Comparison of ENCODE assay signal across 8 mouse cellular contexts in the genomic region with DNA sequence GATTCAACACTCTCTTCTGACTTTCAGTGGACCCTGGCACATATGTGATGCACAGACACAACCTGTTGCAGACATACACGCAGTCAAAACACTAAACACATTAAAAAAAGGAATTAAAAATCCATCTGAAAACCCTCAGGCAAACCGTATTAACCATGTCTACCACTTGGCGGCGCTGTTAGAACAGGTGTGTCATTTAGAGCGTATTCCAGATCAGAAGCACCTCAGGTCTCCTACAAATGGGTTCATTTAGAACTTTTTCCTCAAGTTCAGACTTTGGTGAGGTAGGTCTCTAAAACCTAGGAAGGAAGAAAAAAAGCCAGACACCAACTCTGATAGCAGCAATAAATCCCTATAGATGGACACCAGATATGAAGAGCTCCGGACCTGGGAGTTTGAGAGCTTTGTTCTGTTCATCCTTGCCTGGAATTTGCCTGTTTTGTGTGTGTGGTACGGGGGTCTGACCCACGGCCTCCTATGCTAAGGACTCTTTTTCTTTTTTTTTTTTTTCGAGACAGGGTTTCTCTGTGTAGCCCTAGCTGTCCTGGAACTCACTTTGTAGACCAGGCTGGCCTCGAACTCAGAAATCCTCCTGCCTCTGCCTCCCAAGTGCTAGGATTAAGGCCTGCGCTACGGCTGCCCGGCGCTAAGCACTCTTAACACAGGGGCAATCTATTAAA. TPM values are rescaled to one million over a fixed set of nuclear protein-coding genes. Genes with fewer than 3 reads are reported as not detected.
DNase-seq lines count a peak whose midpoint lies in the region; ATAC-seq and TF ChIP-seq lines count a peak whose summit lies in the region.

No protein-coding gene starts in this region.

- TF ChIP-seq POLR2A in cerebellum, adult 2 months (IDR thresholded peaks at IDR 0.05; ENCODE audit: borderline replicate concordance, insufficient read depth, low read length), result no peak

- WGBS in cerebellum, adult 2 months, result 30% methylated on average over 14 of the region's 14 CpGs
- 31% methylated on average over 14 of the region's 14 CpGs for WGBS in hindbrain, postnatal 0 days
- 29% methylated on average over 13 of the region's 14 CpGs for WGBS in macrophage (ENCODE audit: missing documents)

- H3K4me3 ChIP-seq in cerebellum, adult 2 months (replicated peaks; ENCODE audit: insufficient read depth, low read depth, low read length), result peak overlapping the region; percentile 57
- H3K4me3 ChIP-seq in hindbrain, postnatal 0 days (ENCODE audit: low read length), result peak overlapping the region; percentile 29
- H3K4me3 ChIP-seq in left cerebral cortex, adult 2 months, result peak overlapping the region; percentile 45
- peak overlapping the region; percentile 17; the same call in 1 of the 2 replicates for H3K4me3 ChIP-seq in macrophage (ENCODE audit: inconsistent target)

- DNase-seq in R1 (ENCODE audit: low read depth, low spot score), result peak; percentile 83
- DNase-seq in cerebellum, adult 2 months, result peak; percentile 71 to 75
- peak; percentile 62 for DNase-seq in forelimb bud, embryonic 11.5 days (ENCODE audit: low read depth, low spot score)
- peak; percentile 76 for DNase-seq in hindbrain, postnatal 0 days (ENCODE audit: low spot score)
- DNase-seq in left cerebral cortex, adult 2 months (ENCODE audit: extremely low spot score in 1 of 2, low spot score in 2 of 2), result peak; percentile 49 to 66
- DNase-seq in right cerebral cortex, postnatal 25 days, result peak; percentile 38

- H3K9me3 ChIP-seq in hindbrain, postnatal 0 days (ENCODE audit: low read length), result no peaks in the 10 kb centered on the region

- ATAC-seq in hindbrain, postnatal 0 days, result peak; percentile 8
- ATAC-seq in activated CD4-positive, CD25-positive, alpha-beta regulatory T cell, adult 4 months, result no peak

- H3K27ac ChIP-seq in cerebellum, adult 2 months (ENCODE audit: insufficient read depth, low read length), result 0 out of 2 replicates have a peak overlapping the region, but pooled peaks have one; percentile 20
- peak overlapping the region; percentile 82 for H3K27ac ChIP-seq in hindbrain, postnatal 0 days
- peak overlapping the region; percentile 92 for H3K27ac ChIP-seq in left cerebral cortex, adult 2 months
- H3K27ac ChIP-seq in macrophage, result peak overlapping the region; percentile 67

- intact Hi-C loops in left cerebral cortex, adult 2 months (cut with DNase I), result loop anchor here (1.0 to 5.0 kb wide), 5 partner anchors 44 to 180 kb away; partner anchors contain the start of genes Carm1 and Cdkn2d

- no peaks in the 10 kb centered on the region for H3K4me1 ChIP-seq in cerebellum, adult 2 months (ENCODE audit: control insufficient read depth, insufficient read depth, low read length)
- no peaks in the 10 kb centered on the region for H3K4me1 ChIP-seq in hindbrain, postnatal 0 days (ENCODE audit: insufficient read depth, low read length)

- no peaks in the 10 kb centered on the region for H3K36me3 ChIP-seq in hindbrain, postnatal 0 days (ENCODE audit: insufficient read depth, low read length)
- no peaks in the 10 kb centered on the region for H3K36me3 ChIP-seq in macrophage (ENCODE audit: inconsistent target)

- H3K27me3 ChIP-seq in cerebellum, adult 2 months (ENCODE audit: control insufficient read depth, insufficient read depth, low read length), result no peaks in the 10 kb centered on the region
- H3K27me3 ChIP-seq in hindbrain, postnatal 0 days (ENCODE audit: insufficient read depth, low read length), result no peaks in the 10 kb centered on the region

- H3K4me2 ChIP-seq in hindbrain, postnatal 0 days (ENCODE audit: low read depth, low read length), result peak overlapping the region; percentile 60

- H3K9ac ChIP-seq in hindbrain, postnatal 0 days (replicated peaks; ENCODE audit: low read length), result no peak overlapping the region

- peak; percentile 46; the same call in 1 of the 2 replicates for TF ChIP-seq CTCF in cerebellum, adult 2 months (IDR thresholded peaks at IDR 0.05; ENCODE audit: borderline replicate concordance, insufficient read depth, low read depth, low read length)
- TF ChIP-seq CTCF in hindbrain, postnatal 0 days (IDR thresholded peaks at IDR 0.05; ENCODE audit: low read depth), result peak; percentile 79
- TF ChIP-seq CTCF in left cerebral cortex, adult 2 months (IDR thresholded peaks at IDR 0.05), result peak; percentile 81

- peaks cover 38% of the 10 kb centered on the region for H3K79me2 ChIP-seq in macrophage (ENCODE audit: inconsistent target)

RNA-seq across cellular contexts. Expression of gene Ilf3, which starts 1.0 kb away (rescaled TPM):
- 81.0 and 81.1 TPM in 2 replicates for polyA plus RNA-seq in cerebellum, adult 2 months (2012; rRNA removed)
- 89.5 and 108 TPM in 2 replicates for total RNA-seq in hindbrain, postnatal 0 days (2014; rRNA removed)
- 174 and 184 TPM in 2 replicates for polyA plus RNA-seq in hindbrain, postnatal 0 days (2015; fragmentation: Nextera tagmentation; extraction: Ambion mirVana)
- 10 to 100 TPM; 83.8 TPM for total RNA-seq in left cerebral cortex, adult 2 months (2021)
- total RNA-seq in macrophage (2018; cell fraction: chromatin; rRNA removed), result 100 to 1,000 TPM in 25 of 26 experiments, 10 to 100 TPM in 1; 91.4 to 349 (median 167) TPM
- total RNA-seq in macrophage (2018; cell fraction: cytosol; rRNA removed), result 10 to 100 TPM; 25.3 to 42.3 (median 32.5) TPM
- total RNA-seq in macrophage (2018; cell fraction: nucleus; rRNA removed), result 100 to 1,000 TPM in 16 of 26 experiments, 10 to 100 TPM in 10; 78.0 to 241 (median 106) TPM
- 35.3 to 40.5 TPM (median 35.7 TPM) in 3 replicates for polyA plus RNA-seq in macrophage (2018)
- polyA plus RNA-seq in activated CD4-positive, CD25-positive, alpha-beta regulatory T cell, adult 4 months (2017; shearing (Covaris generic)), result 100 to 1,000 TPM in 1 of 2 experiments, 10 to 100 TPM in 1; 96.0 to 122 TPM

RNA-seq across cellular contexts. Expression of gene Qtrt1, which starts 45.0 kb away (rescaled TPM):
- polyA plus RNA-seq in cerebellum, adult 2 months (2012; rRNA removed), result 37.5 and 39.5 TPM in 2 replicates
- total RNA-seq in hindbrain, postnatal 0 days (2014; rRNA removed), result 37.1 and 46.7 TPM in 2 replicates
- polyA plus RNA-seq in hindbrain, postnatal 0 days (2015; fragmentation: Nextera tagmentation; extraction: Ambion mirVana), result 38.6 and 44.5 TPM in 2 replicates
- total RNA-seq in left cerebral cortex, adult 2 months (2021), result 10 to 100 TPM; 26.2 to 35.7 TPM
- 10 to 100 TPM; 12.0 to 53.9 (median 28.6) TPM for total RNA-seq in macrophage (2018; cell fraction: chromatin; rRNA removed)
- total RNA-seq in macrophage (2018; cell fraction: cytosol; rRNA removed), result 1 to 10 TPM; 2.9 to 7.9 (median 6.6) TPM
- total RNA-seq in macrophage (2018; cell fraction: nucleus; rRNA removed), result 10 to 100 TPM in 23 of 26 experiments, 1 to 10 TPM in 3; 5.9 to 31.4 (median 17.0) TPM
- polyA plus RNA-seq in macrophage (2018), result 6.1 to 12.6 TPM (median 9.4 TPM) in 3 replicates
- polyA plus RNA-seq in activated CD4-positive, CD25-positive, alpha-beta regulatory T cell, adult 4 months (2017; shearing (Covaris generic)), result 10 to 100 TPM; 34.0 to 38.8 TPM

RNA-seq across cellular contexts. Expression of gene Slc44a2, which starts 46.2 kb away (rescaled TPM):
- 67.7 and 70.3 TPM in 2 replicates for polyA plus RNA-seq in cerebellum, adult 2 months (2012; rRNA removed)
- 58.5 and 68.0 TPM in 2 replicates for total RNA-seq in hindbrain, postnatal 0 days (2014; rRNA removed)
- 52.6 and 58.8 TPM in 2 replicates for polyA plus RNA-seq in hindbrain, postnatal 0 days (2015; fragmentation: Nextera tagmentation; extraction: Ambion mirVana)
- 10 to 100 TPM; 47.5 to 53.6 TPM for total RNA-seq in left cerebral cortex, adult 2 months (2021)
- total RNA-seq in macrophage (2018; cell fraction: chromatin; rRNA removed), result 100 to 1,000 TPM in 1 of 26 experiments, 10 to 100 TPM in 25; 25.2 to 101 (median 61.2) TPM
- 10 to 100 TPM; 27.4 to 55.5 (median 40.7) TPM for total RNA-seq in macrophage (2018; cell fraction: cytosol; rRNA removed)
- 100 to 1,000 TPM in 1 of 26 experiments, 10 to 100 TPM in 25; 42.5 to 101 (median 72.8) TPM for total RNA-seq in macrophage (2018; cell fraction: nucleus; rRNA removed)
- polyA plus RNA-seq in macrophage (2018), result 23.3 to 39.4 TPM (median 32.8 TPM) in 3 replicates
- 100 to 1,000 TPM; 181 to 194 TPM for polyA plus RNA-seq in activated CD4-positive, CD25-positive, alpha-beta regulatory T cell, adult 4 months (2017; shearing (Covaris generic))

RNA-seq across cellular contexts. Expression of gene Ap1m2, which starts 54.5 kb away (rescaled TPM):
- polyA plus RNA-seq in cerebellum, adult 2 months (2012; rRNA removed), result 1.6 and 1.8 TPM in 2 replicates
- 2.5 and 7.0 TPM in 2 replicates for total RNA-seq in hindbrain, postnatal 0 days (2014; rRNA removed)
- polyA plus RNA-seq in hindbrain, postnatal 0 days (2015; fragmentation: Nextera tagmentation; extraction: Ambion mirVana), result 3.8 and 3.9 TPM in 2 replicates
- total RNA-seq in left cerebral cortex, adult 2 months (2021), result 1 to 10 TPM; 1.2 to 2.4 TPM
- under 1 TPM in 1 of 26 experiments, not detected in 25; 0.30 TPM for total RNA-seq in macrophage (2018; cell fraction: chromatin; rRNA removed)
- under 1 TPM in 4 of 26 experiments, not detected in 22; 0.04 to 0.17 (median 0.10) TPM for total RNA-seq in macrophage (2018; cell fraction: cytosol; rRNA removed)
- total RNA-seq in macrophage (2018; cell fraction: nucleus; rRNA removed), result under 1 TPM in 4 of 26 experiments, not detected in 22; 0.22 to 0.47 (median 0.32) TPM
- polyA plus RNA-seq in macrophage (2018), result not detected in 3 replicates
- polyA plus RNA-seq in activated CD4-positive, CD25-positive, alpha-beta regulatory T cell, adult 4 months (2017; shearing (Covaris generic)), result 1 to 10 TPM in 1 of 2 experiments, under 1 TPM in 1; 0.84 to 1.5 TPM

RNA-seq across cellular contexts. Expression of gene Dnm2, which starts 58.0 kb away (rescaled TPM):
- 66.9 and 68.6 TPM in 2 replicates for polyA plus RNA-seq in cerebellum, adult 2 months (2012; rRNA removed)
- total RNA-seq in hindbrain, postnatal 0 days (2014; rRNA removed), result 75.3 and 80.4 TPM in 2 replicates
- 53.5 and 58.6 TPM in 2 replicates for polyA plus RNA-seq in hindbrain, postnatal 0 days (2015; fragmentation: Nextera tagmentation; extraction: Ambion mirVana)
- 10 to 100 TPM; 56.1 to 61.0 TPM for total RNA-seq in left cerebral cortex, adult 2 months (2021)
- 100 to 1,000 TPM; 187 to 515 (median 394) TPM for total RNA-seq in macrophage (2018; cell fraction: chromatin; rRNA removed)
- total RNA-seq in macrophage (2018; cell fraction: cytosol; rRNA removed), result 100 to 1,000 TPM in 21 of 26 experiments, 10 to 100 TPM in 5; 84.7 to 144 (median 113) TPM
- 100 to 1,000 TPM; 106 to 277 (median 208) TPM for total RNA-seq in macrophage (2018; cell fraction: nucleus; rRNA removed)
- polyA plus RNA-seq in macrophage (2018), result 101 to 145 TPM (median 112 TPM) in 3 replicates
- polyA plus RNA-seq in activated CD4-positive, CD25-positive, alpha-beta regulatory T cell, adult 4 months (2017; shearing (Covaris generic)), result 100 to 1,000 TPM; 100 to 114 TPM

Comparison
In these comparisons a context has a peak if more than half of its experiments do, and no peak if none do; other contexts are left out.
1. H3K27ac ChIP-seq: peak in every context shown above with its lines; median percentile 92 in left cerebral cortex, adult 2 months; 82 in hindbrain, postnatal 0 days; 67 in macrophage; 20 in cerebellum, adult 2 months.